ENCODE assay signal across 32 mouse cellular contexts in the genomic region with DNA sequence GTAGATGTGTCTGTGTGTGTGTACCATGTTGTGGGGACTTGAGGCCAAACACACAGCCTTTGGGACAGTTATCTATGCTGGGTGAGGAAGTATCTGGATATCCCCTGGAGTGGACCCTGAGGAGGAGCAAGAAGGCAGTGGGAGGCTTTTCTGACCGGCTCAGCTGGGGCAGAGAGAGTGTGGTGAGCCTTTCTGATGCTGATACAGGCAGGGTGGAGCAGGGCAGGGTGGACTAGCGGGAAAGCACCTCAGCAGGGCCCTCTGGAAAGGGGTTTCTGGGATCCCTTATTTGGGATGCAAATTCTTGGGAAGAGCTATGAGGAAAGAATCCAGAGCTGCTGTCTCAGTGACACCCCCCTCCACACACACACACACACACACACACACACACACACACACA.
"Had no signal": no experiment of that assay in that cellular context is flagged by ENCODE, and none has a peak within 500 bp of the region (broad histone marks: within the 10 kb centered on the region; RNA-seq: fewer than 3 reads in every experiment).

No protein-coding gene starts in this region.

- H3K27me3 ChIP-seq: limb, embryonic 12.5 days; limb, embryonic 13.5 days; limb, embryonic 15.5 days; midbrain, embryonic 12.5 days; midbrain, embryonic 13.5 days; midbrain, embryonic 15.5 days; neural tube, embryonic 12.5 days had no signal

- H3K4me1 ChIP-seq: limb, embryonic 10.5 days; limb, embryonic 12.5 days; limb, embryonic 13.5 days; limb, embryonic 15.5 days; liver, embryonic 12.5 days; liver, embryonic 13.5 days; liver, embryonic 15.5 days; lung, embryonic 15.5 days; megakaryocyte, embryonic 14.5 days; midbrain, embryonic 12.5 days; midbrain, embryonic 15.5 days; neural tube, embryonic 12.5 days had no signal

- H3K9ac ChIP-seq: limb, embryonic 12.5 days; limb, embryonic 13.5 days; limb, embryonic 15.5 days; liver, embryonic 12.5 days; liver, embryonic 13.5 days; liver, embryonic 14.5 days; liver, embryonic 15.5 days; liver, postnatal 0 days; lung, embryonic 14.5 days; lung, embryonic 15.5 days; midbrain, embryonic 12.5 days; midbrain, embryonic 13.5 days; midbrain, embryonic 15.5 days; neural tube, embryonic 12.5 days had no signal

- H3K4me2 ChIP-seq: limb, embryonic 12.5 days; limb, embryonic 13.5 days; limb, embryonic 15.5 days; liver, embryonic 11.5 days; liver, embryonic 12.5 days; liver, embryonic 13.5 days; liver, embryonic 15.5 days; lung, embryonic 14.5 days; lung, embryonic 15.5 days; midbrain, embryonic 11.5 days; midbrain, embryonic 12.5 days; midbrain, embryonic 13.5 days; midbrain, embryonic 15.5 days; neural tube, embryonic 12.5 days had no signal

- H3K27ac ChIP-seq: limb, embryonic 10.5 days; limb, embryonic 12.5 days; limb, embryonic 13.5 days; limb, embryonic 15.5 days; liver, embryonic 12.5 days; liver, embryonic 13.5 days; liver, embryonic 14.5 days; liver, embryonic 15.5 days; lung, embryonic 15.5 days; macrophage; midbrain, embryonic 12.5 days; midbrain, embryonic 13.5 days; midbrain, embryonic 15.5 days; neural tube, embryonic 12.5 days had no signal

- H3K36me3 ChIP-seq: limb, embryonic 10.5 days; limb, embryonic 15.5 days; liver, embryonic 12.5 days; liver, embryonic 13.5 days; liver, embryonic 15.5 days; lung, embryonic 15.5 days had no signal

- DNase-seq: left cerebral cortex, postnatal 4 days; liver; liver, embryonic 13.5 days; liver, postnatal 0 days; lung, adult 18-20 months; lung, adult 2 months; lung, embryonic 14.5 days; lung, postnatal 10 days; lung, postnatal 14 days; lung, postnatal 36 days; lung, postnatal 4 days; midbrain, embryonic 14.5 days had no signal

- H3K4me3 ChIP-seq: limb, embryonic 10.5 days; limb, embryonic 12.5 days; limb, embryonic 13.5 days; limb, embryonic 15.5 days; liver, embryonic 12.5 days; liver, embryonic 13.5 days; liver, embryonic 15.5 days; lung, embryonic 15.5 days; megakaryocyte, embryonic 14.5 days; midbrain, embryonic 10.5 days; midbrain, embryonic 12.5 days; midbrain, embryonic 13.5 days; midbrain, embryonic 15.5 days; myocyte; neural tube, embryonic 12.5 days had no signal

- H3K9me3 ChIP-seq: limb, embryonic 10.5 days; limb, embryonic 12.5 days; limb, embryonic 13.5 days; limb, embryonic 15.5 days; liver, embryonic 12.5 days; liver, embryonic 13.5 days; liver, embryonic 15.5 days; lung, embryonic 15.5 days; megakaryocyte, embryonic 14.5 days; midbrain, embryonic 10.5 days; midbrain, embryonic 12.5 days; midbrain, embryonic 13.5 days; midbrain, embryonic 15.5 days; neural tube, embryonic 12.5 days had no signal

- ATAC-seq: liver, embryonic 12.5 days; liver, postnatal 0 days; lung, postnatal 0 days; midbrain, embryonic 13.5 days; midbrain, embryonic 15.5 days; midbrain, embryonic 16.5 days had no signal
